Mouse (Mus musculus): ENCODE measurements around the gene Hist1h1c.
"Not testable (repeated sequence)": the region's sequence is repeated elsewhere in the genome, so short reads cannot be mapped to it uniquely, and the experiment has no call there.

Hist1h1c gene

DNA sequence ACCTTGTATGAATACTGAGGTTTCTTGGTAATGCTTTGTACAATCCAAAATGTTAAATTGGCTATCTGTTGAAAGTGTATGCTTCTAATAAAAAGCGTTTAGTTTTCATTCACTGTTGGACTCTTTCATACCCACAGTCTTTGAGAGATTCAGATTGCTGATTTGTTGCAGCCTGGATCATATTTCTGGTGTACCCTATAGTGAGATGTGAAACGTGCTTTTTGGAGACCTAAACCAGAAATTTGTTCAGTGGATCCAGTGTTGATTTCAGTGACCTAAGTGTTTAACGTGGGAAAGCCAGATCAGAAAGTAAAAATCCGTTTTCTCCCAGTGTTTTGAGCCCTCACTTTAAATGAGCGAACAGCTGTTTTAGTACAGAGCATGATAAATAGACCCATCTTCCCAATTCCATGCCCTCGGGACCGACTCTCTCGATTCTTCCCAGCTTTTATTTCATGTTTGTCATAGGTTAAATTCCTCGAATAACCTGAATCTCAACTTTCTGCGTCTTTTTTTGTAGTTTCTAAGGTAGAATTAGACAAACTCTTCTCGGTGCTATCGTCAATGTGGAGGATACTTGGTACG, 1.7 kb downstream of the Hist1h1c start:
- in situ Hi-C loops (cut with MboI; ENCODE audit: low pct_unique_long_range_greater_than_20kb in 1 of 2, low sequenced_read_pairs in 2 of 2, unreplicated experiment in 1 of 2) = loop anchor here in 1 of 2 experiments (10.0 to 25.0 kb wide), 2 partner anchors 166 to 1703 kb away; partner anchors contain the start of genes Hist1h2ad, Hist1h2ae, Hist1h2ag and Hist1h2ah

GRCm38 (mm10) chr13:23740910-23741309, 2.3 kb downstream of the Hist1h1c start:
- in situ Hi-C loops (cut with MboI; ENCODE audit: low pct_unique_long_range_greater_than_20kb in 1 of 2, low sequenced_read_pairs in 2 of 2, unreplicated experiment in 1 of 2) = loop anchor here in 1 of 2 experiments (10.0 to 25.0 kb wide), 2 partner anchors 166 to 1704 kb away; partner anchors contain the start of genes Hist1h2ad, Hist1h2ae, Hist1h2ag and Hist1h2ah

DNA sequence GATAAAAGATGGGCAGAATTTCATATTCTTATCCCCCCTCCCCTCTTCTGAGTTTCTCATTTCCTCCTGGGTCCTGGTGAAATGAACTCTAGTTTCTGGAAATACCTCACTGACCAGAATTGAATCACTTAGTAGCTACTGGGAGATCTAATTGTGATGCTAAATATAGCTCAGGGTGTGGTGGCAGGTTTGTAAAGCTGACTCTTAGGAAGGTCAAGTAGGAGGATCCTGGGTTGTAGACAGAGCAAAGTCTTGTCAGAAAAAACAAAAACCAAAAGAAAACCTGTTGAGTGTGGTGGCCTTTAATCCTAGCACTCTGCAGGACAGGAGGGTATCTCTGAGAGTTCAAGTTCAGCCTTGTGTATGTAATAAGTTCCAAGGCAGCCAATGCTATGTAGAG, 3.4 kb downstream of the Hist1h1c start:
- in situ Hi-C loops (cut with MboI; ENCODE audit: low pct_unique_long_range_greater_than_20kb in 1 of 2, low sequenced_read_pairs in 2 of 2, unreplicated experiment in 1 of 2) = loop anchor here in 1 of 2 experiments (10.0 to 25.0 kb wide), 2 partner anchors 167 to 1705 kb away; partner anchors contain the start of genes Hist1h2ad, Hist1h2ae, Hist1h2ag and Hist1h2ah

- in situ Hi-C loops (cut with MboI; ENCODE audit: low pct_unique_long_range_greater_than_20kb in 1 of 2, low sequenced_read_pairs in 2 of 2, unreplicated experiment in 1 of 2) = loop anchor here in 1 of 2 experiments (10.0 to 25.0 kb wide), 2 partner anchors 168 to 1706 kb away; partner anchors contain the start of genes Hist1h2ad, Hist1h2ae, Hist1h2ag and Hist1h2ah
These were observed 4.6 kb downstream of the Hist1h1c start for GRCm38 (mm10) chr13:23743215-23743614.

DNA sequence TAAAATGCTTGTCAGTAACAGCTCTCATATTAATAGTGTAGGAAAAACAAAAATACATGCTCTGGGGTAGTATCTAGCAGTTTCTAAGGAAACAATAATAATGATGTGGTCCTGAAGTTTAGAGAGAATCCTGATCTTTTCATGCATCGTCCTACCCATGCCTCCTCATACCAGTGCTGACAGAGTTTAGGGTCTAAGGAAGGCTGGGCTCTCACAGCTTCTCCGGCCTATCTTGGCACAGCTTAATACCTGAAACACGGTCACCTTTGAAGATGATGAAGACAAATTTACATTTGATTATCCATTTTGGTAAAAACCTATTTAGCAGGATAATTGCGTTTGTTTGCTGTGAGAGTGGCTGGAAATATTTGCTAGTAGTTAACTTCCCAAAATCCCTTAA, 5.4 kb downstream of the Hist1h1c start:
- in situ Hi-C loops (cut with MboI; ENCODE audit: low pct_unique_long_range_greater_than_20kb in 1 of 2, low sequenced_read_pairs in 2 of 2, unreplicated experiment in 1 of 2) = loop anchor here in 1 of 2 experiments (10.0 to 25.0 kb wide), 2 partner anchors 169 to 1707 kb away; partner anchors contain the start of genes Hist1h2ad, Hist1h2ae, Hist1h2ag and Hist1h2ah

- in situ Hi-C loops (cut with MboI; ENCODE audit: low pct_unique_long_range_greater_than_20kb in 1 of 2, low sequenced_read_pairs in 2 of 2, unreplicated experiment in 1 of 2) = loop anchor here in 1 of 2 experiments (10.0 to 25.0 kb wide), 2 partner anchors 170 to 1707 kb away; partner anchors contain the start of genes Hist1h2ad, Hist1h2ae, Hist1h2ag and Hist1h2ah
These were observed 6.1 kb downstream of the Hist1h1c start for GRCm38 (mm10) chr13:23744421-23745380.

GRCm38 (mm10) chr13:23745381-23746161, 7.0 kb downstream of the Hist1h1c start, which contains the start of gene Hist1h3c:
Hist1h3c (minus strand) TSS chr13:23745602.
- in situ Hi-C loops (cut with MboI; ENCODE audit: low pct_unique_long_range_greater_than_20kb in 1 of 2, low sequenced_read_pairs in 2 of 2, unreplicated experiment in 1 of 2) = loop anchor here in 1 of 2 experiments (10.0 to 25.0 kb wide), 2 partner anchors 171 to 1708 kb away; partner anchors contain the start of genes Hist1h2ad, Hist1h2ae, Hist1h2ag and Hist1h2ah

GRCm38 (mm10) chr13:23746201-23747080, 7.8 kb downstream of the Hist1h1c start, which contains the start of gene Hist1h2bb:
Hist1h2bb (plus strand) TSS chr13:23746734.
- in situ Hi-C loops (cut with MboI; ENCODE audit: low pct_unique_long_range_greater_than_20kb in 1 of 2, low sequenced_read_pairs in 2 of 2, unreplicated experiment in 1 of 2) = loop anchor here in 1 of 2 experiments (10.0 to 25.0 kb wide), 2 partner anchors 172 to 1709 kb away; partner anchors contain the start of genes Hist1h2ad, Hist1h2ae, Hist1h2ag and Hist1h2ah

DNA sequence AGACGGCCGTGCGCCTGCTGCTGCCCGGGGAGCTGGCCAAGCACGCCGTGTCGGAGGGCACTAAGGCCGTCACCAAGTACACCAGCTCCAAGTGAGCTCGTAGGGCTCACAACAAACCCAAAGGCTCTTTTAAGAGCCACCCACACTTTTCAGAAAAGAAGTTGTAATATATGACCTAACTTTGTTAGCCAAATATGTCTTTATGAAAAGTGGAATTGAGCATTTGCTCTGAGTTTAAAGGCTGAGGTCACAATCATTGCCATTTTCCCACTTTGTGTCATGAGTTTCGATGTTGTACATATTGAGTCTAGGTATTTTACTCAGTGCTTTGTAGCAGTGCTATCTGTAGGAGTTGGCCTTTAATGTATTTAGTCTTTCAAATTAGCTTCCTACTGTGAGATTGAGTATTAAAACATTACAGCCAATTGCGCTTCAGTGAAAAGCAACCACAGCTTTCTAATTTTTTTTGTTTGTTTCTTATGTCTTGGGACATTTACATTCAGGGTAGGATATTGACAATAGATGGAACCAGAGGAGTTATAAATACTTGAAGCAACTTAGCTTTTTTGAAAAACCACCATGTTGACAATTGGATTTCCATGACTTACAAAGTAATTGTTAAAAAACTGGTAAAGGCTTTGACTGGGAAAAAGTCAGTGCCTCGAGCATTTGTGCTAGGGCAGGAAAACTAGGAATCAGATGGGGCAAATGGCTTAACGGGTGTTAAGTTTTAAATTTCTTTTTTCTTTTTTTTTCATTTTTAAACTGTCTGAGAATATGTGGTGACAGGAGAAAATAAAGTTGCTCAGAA, 8.7 kb downstream of the Hist1h1c start:
- in situ Hi-C loops (cut with MboI; ENCODE audit: low pct_unique_long_range_greater_than_20kb in 1 of 2, low sequenced_read_pairs in 2 of 2, unreplicated experiment in 1 of 2) = loop anchor here in 1 of 2 experiments (10.0 to 25.0 kb wide), 2 partner anchors 172 to 1710 kb away; partner anchors contain the start of genes Hist1h2ad, Hist1h2ae, Hist1h2ag and Hist1h2ah

- in situ Hi-C loops (cut with MboI; ENCODE audit: low pct_unique_long_range_greater_than_20kb in 1 of 2, low sequenced_read_pairs in 2 of 2, unreplicated experiment in 1 of 2) = loop anchor here in 1 of 2 experiments (10.0 to 25.0 kb wide), 2 partner anchors 173 to 1711 kb away; partner anchors contain the start of genes Hist1h2ad, Hist1h2ae, Hist1h2ag and Hist1h2ah
These were observed 9.3 kb downstream of the Hist1h1c start for GRCm38 (mm10) chr13:23747892-23748288.

GRCm38 (mm10) chr13:23749563-23750121, 11.0 kb downstream of the Hist1h1c start:
- in situ Hi-C loops (cut with MboI; ENCODE audit: low pct_unique_long_range_greater_than_20kb in 1 of 2, low sequenced_read_pairs in 2 of 2, unreplicated experiment in 1 of 2) = loop anchor here in 1 of 2 experiments (10.0 to 25.0 kb wide), 2 partner anchors 175 to 1712 kb away; partner anchors contain the start of genes Hist1h2ad, Hist1h2ae, Hist1h2ag and Hist1h2ah

DNA sequence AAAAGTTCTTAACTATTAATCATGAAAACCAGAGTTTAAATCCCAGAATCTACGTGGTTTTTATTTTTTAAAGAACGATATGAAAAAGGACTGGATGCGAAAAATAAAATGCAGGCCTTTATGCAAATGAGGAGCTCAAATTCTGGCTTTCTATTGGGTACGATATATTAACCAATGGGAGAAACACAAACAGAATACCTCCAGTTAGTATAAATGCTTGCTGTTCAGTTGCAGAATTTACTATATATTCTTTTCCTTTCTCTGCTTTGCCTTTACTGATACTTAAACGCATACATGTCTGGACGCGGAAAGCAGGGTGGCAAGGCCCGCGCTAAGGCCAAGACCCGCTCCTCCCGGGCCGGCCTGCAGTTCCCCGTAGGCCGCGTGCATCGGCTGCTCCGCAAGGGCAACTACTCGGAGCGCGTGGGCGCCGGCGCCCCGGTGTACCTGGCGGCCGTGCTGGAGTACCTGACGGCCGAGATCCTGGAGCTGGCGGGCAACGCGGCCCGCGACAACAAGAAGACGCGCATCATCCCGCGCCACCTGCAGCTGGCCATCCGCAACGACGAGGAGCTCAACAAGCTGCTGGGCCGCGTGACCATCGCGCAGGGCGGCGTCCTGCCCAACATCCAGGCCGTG, 12.3 kb downstream of the Hist1h1c start, which contains the start of gene Hist1h2ab:
Gene Hist1h2ab (plus strand): TSS at position 288 of the 639 bp plus-strand sequence.
- in situ Hi-C loops (cut with MboI; ENCODE audit: low pct_unique_long_range_greater_than_20kb in 1 of 2, low sequenced_read_pairs in 2 of 2, unreplicated experiment in 1 of 2) = not testable (repeated sequence)

DNA sequence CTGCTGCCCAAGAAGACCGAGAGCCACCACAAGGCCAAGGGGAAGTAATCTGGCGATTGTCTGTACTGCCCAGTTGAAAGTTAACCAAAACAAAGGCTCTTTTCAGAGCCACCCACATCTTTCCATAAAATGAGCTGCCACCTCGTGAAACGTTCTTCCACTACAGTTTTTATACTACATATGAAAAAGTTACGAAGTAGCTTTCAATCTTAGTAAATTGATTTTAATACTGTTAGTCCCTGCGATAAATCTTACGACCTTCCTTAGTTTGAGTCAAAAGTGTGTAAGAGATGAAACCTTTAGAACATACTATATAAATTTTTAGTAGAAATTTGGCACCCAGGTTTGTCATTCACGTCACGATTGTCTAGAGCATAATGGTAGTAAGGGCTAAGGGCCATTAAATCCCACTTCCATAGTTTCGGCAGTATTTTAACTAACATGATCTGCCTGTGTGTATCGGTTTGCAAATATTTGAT, 12.9 kb downstream of the Hist1h1c start:
- in situ Hi-C loops (cut with MboI; ENCODE audit: low pct_unique_long_range_greater_than_20kb in 1 of 2, low sequenced_read_pairs in 2 of 2, unreplicated experiment in 1 of 2) = no loop called here

DNA sequence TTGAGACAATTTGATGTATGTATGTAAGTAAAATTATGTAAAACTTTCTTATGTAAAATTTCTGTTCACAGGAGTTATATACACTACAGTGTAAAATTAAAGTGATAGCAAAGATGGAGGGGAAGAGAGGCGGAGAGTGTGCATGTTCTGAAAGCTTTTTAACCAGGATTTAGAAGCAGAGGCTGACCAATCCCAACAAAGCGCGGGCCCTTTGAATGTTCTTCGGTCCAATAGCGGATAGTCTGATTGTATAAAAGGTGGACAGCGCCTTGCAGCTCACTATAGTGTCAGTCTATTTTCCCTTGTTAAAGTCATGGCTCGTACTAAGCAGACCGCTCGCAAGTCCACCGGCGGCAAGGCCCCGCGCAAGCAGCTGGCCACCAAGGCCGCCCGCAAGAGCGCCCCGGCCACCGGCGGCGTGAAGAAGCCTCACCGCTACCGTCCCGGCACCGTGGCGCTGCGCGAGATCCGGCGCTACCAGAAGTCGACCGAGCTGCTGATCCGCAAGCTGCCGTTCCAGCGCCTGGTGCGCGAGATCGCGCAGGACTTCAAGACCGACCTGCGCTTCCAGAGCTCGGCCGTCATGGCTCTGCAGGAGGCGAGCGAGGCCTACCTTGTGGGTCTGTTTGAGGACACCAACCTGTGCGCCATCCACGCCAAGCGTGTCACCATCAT, 13.6 kb downstream of the Hist1h1c start, which contains the start of gene Hist1h3b:
Gene Hist1h3b (plus strand): TSS at position 201 of the 675 bp plus-strand sequence.
- in situ Hi-C loops (cut with MboI; ENCODE audit: low pct_unique_long_range_greater_than_20kb in 1 of 2, low sequenced_read_pairs in 2 of 2, unreplicated experiment in 1 of 2) = not testable (repeated sequence)
